Mouse (Mus musculus) brain, embryonic 14.5 days (tissue): Measurements from ENCODE around the gene Prkar1b.

Experiments used
- CTCF ChIP-seq: fragments of 200-500 bp; IDR thresholded peaks from 2 replicates; pipeline ENCODE4 v1.5.1; 2012; ENCODE audit warnings: inconsistent platforms, mild to moderate bottlenecking, moderate library complexity, borderline replicate concordance; ENCODE audit not compliant: insufficient read depth, insufficient read length; ENCODE audit errors: extremely low read depth
- POLR2A ChIP-seq: fragments of 200-500 bp; IDR thresholded peaks from 2 replicates; pipeline ENCODE4 v1.6.1; 2012; ENCODE audit warnings: mild to moderate bottlenecking, inconsistent platforms, borderline replicate concordance; ENCODE audit not compliant: poor library complexity, insufficient read depth, insufficient read length, severe bottlenecking; ENCODE audit errors: extremely low read depth

DNA sequence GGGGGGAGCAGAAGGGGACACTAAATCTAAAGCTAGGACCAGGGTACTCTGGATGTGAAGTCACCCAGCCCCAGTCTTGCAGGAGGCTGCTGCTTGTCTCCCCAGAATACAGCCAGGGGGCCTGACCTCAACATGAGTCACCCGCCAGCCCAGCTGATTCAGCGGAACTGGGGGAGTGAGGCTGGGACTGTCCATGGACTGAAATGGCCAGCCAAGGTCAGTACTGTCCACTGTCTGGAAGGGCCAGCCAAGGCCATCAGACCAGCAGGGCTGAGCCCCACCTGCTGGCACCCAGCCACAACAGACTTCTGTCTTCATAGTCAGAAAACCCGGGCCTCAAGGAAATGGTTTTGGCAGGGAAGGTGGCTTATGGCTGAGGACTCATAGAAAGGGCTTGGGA lies 134.7 kb downstream of the Prkar1b start:
- TF ChIP-seq CTCF (no peak), POLR2A (no peak)
